Mouse (Mus musculus): ENCODE measurements around the gene Cbx7. TPM values are rescaled to one million over a fixed set of nuclear protein-coding genes. Genes with fewer than 3 reads are reported as not detected.

Gene Cbx7
- polyA plus RNA-seq (2016; fragmentation: Nextera tagmentation; extraction: Ambion mirVana), result 3.3 and 3.6 TPM in 2 replicates

- H3K27ac ChIP-seq, result no peak within 1 kb of the TSS
- no peaks in the 10 kb centered on the region for H3K9me3 ChIP-seq
- WGBS, result 97% methylated on average over 11 of the region's 11 CpGs
- no peaks in the 10 kb centered on the region for H3K27me3 ChIP-seq
- no peaks in the 10 kb centered on the region for H3K36me3 ChIP-seq (replicated peaks)
- H3K4me1 ChIP-seq, result no peaks in the 10 kb centered on the region
- H3K4me3 ChIP-seq (replicated peaks), result no peak within 1 kb of the TSS
- no peak within 1 kb of the TSS for H3K4me2 ChIP-seq
- ATAC-seq (ENCODE audit: low FRiP score), result no peak
- no peak within 1 kb of the TSS for H3K9ac ChIP-seq
Measured at GRCm38 (mm10) chr15:79970940-79971339, at the start of gene Cbx7. TSS of gene Cbx7 (minus strand) at chr15:79971119.

GRCm38 (mm10) chr15:80020516-80020915 is 49.6 kb upstream of the Cbx7 start:
- H3K4me1 ChIP-seq, result peaks cover 14% of the 10 kb centered on the region
- peaks cover 22% of the 10 kb centered on the region for H3K27me3 ChIP-seq
- 68% methylated on average over 4 of the region's 4 CpGs for WGBS
- no peaks in the 10 kb centered on the region for H3K9me3 ChIP-seq
- H3K9ac ChIP-seq, result no peak overlapping the region
- no peak overlapping the region for H3K27ac ChIP-seq
- ATAC-seq (ENCODE audit: low FRiP score), result no peak
- no peak overlapping the region for H3K4me2 ChIP-seq
- no peaks in the 10 kb centered on the region for H3K36me3 ChIP-seq (replicated peaks)
- H3K4me3 ChIP-seq (replicated peaks), result no peak overlapping the region

GRCm38 (mm10) chr15:80019625-80020024 is 48.7 kb upstream of the Cbx7 start:
- Histone ChIP-seq H3K4me1 (peaks cover 10% of the 10 kb centered on the region), H3K4me3 (replicated peaks) (no peak overlapping the region), H3K27ac (no peak overlapping the region), H3K9me3 (no peaks in the 10 kb centered on the region), H3K27me3 (peaks cover 31% of the 10 kb centered on the region), H3K4me2 (no peak overlapping the region), H3K36me3 (replicated peaks) (no peaks in the 10 kb centered on the region), H3K9ac (0 out of 2 replicates have a peak overlapping the region, but pooled peaks have one; percentile 12)
- WGBS, result 68% methylated on average over 4 of the region's 4 CpGs
- ATAC-seq (ENCODE audit: low FRiP score), result no peak

GRCm38 (mm10) chr15:80019220-80019619 is 48.3 kb upstream of the Cbx7 start:
- Histone ChIP-seq H3K9me3 (no peaks in the 10 kb centered on the region), H3K4me2 (no peak overlapping the region), H3K27ac (no peak overlapping the region), H3K4me3 (replicated peaks) (no peak overlapping the region), H3K4me1 (peaks cover 10% of the 10 kb centered on the region), H3K27me3 (peaks cover 35% of the 10 kb centered on the region), H3K36me3 (replicated peaks) (no peaks in the 10 kb centered on the region), H3K9ac (no peak overlapping the region)
- 80% methylated on average over 7 of the region's 7 CpGs for WGBS
- ATAC-seq (ENCODE audit: low FRiP score), result no peak

GRCm38 (mm10) chr15:80016563-80017301 is 45.8 kb upstream of the Cbx7 start:
- ATAC-seq (ENCODE audit: low FRiP score), result no peak
- H3K4me3 ChIP-seq (replicated peaks), result no peak overlapping the region
- peaks cover 33% of the 10 kb centered on the region for H3K4me1 ChIP-seq
- H3K4me2 ChIP-seq, result no peak overlapping the region
- H3K27me3 ChIP-seq, result peaks cover 60% of the 10 kb centered on the region
- H3K9me3 ChIP-seq, result no peaks in the 10 kb centered on the region
- no peak overlapping the region for H3K27ac ChIP-seq
- 91% methylated on average over 9 of the region's 9 CpGs for WGBS
- no peaks in the 10 kb centered on the region for H3K36me3 ChIP-seq (replicated peaks)
- no peak overlapping the region for H3K9ac ChIP-seq

- no peaks in the 10 kb centered on the region for H3K36me3 ChIP-seq (replicated peaks)
- peaks cover 33% of the 10 kb centered on the region for H3K4me1 ChIP-seq
- no peak overlapping the region for H3K27ac ChIP-seq
- H3K9me3 ChIP-seq, result no peaks in the 10 kb centered on the region
- WGBS, result 62% methylated on average over 7 of the region's 7 CpGs
- ATAC-seq (ENCODE audit: low FRiP score), result no peak
- H3K4me2 ChIP-seq, result no peak overlapping the region
- peaks cover 73% of the 10 kb centered on the region for H3K27me3 ChIP-seq
- H3K9ac ChIP-seq, result no peak overlapping the region
- no peak overlapping the region; the same call in 1 of the 2 replicates for H3K4me3 ChIP-seq (replicated peaks)
Measured at GRCm38 (mm10) chr15:80015211-80015952, 44.5 kb upstream of the Cbx7 start.

- Histone ChIP-seq H3K27me3 (peaks cover 81% of the 10 kb centered on the region), H3K36me3 (replicated peaks) (no peaks in the 10 kb centered on the region), H3K4me1 (peaks cover 33% of the 10 kb centered on the region), H3K4me2 (peak within 1 kb of the TSS; percentile 100), H3K4me3 (replicated peaks) (peak within 1 kb of the TSS; percentile 61), H3K9ac (peak within 1 kb of the TSS; percentile 41), H3K9me3 (no peaks in the 10 kb centered on the region), H3K27ac (no peak within 1 kb of the TSS)
- ATAC-seq (ENCODE audit: low FRiP score), result no peak
- WGBS, result under 1% methylated on average over 59 of the region's 60 CpGs
Measured at GRCm38 (mm10) chr15:80014321-80015210, 43.6 kb upstream of the Cbx7 start, which contains the start of gene Pdgfb. TSS of gene Pdgfb (minus strand) at chr15:80014977.

GRCm38 (mm10) chr15:80014031-80014320 is 43.1 kb upstream of the Cbx7 start:
- Histone ChIP-seq H3K4me3 (replicated peaks) (peak overlapping the region; percentile 61), H3K4me1 (peaks cover 33% of the 10 kb centered on the region), H3K4me2 (peak overlapping the region; percentile 100), H3K9ac (peak overlapping the region; percentile 41), H3K36me3 (replicated peaks) (no peaks in the 10 kb centered on the region), H3K9me3 (no peaks in the 10 kb centered on the region), H3K27ac (no peak overlapping the region), H3K27me3 (peaks cover 82% of the 10 kb centered on the region)
- no peak for ATAC-seq (ENCODE audit: low FRiP score)
- under 1% methylated on average over 29 of the region's 37 CpGs for WGBS

- H3K4me3 ChIP-seq (replicated peaks), result peak overlapping the region; percentile 61
- 4% methylated on average over 22 of the region's 36 CpGs for WGBS
- no peaks in the 10 kb centered on the region for H3K9me3 ChIP-seq
- H3K27me3 ChIP-seq, result peaks cover 82% of the 10 kb centered on the region
- no peaks in the 10 kb centered on the region for H3K36me3 ChIP-seq (replicated peaks)
- no peak overlapping the region for H3K27ac ChIP-seq
- no peak for ATAC-seq (ENCODE audit: low FRiP score)
- H3K4me2 ChIP-seq, result peak overlapping the region; percentile 100
- H3K9ac ChIP-seq, result peak overlapping the region; percentile 60
- H3K4me1 ChIP-seq, result peaks cover 33% of the 10 kb centered on the region
Measured at GRCm38 (mm10) chr15:80013256-80014030, 42.5 kb upstream of the Cbx7 start.

- H3K9ac ChIP-seq, result peak overlapping the region; percentile 60
- H3K9me3 ChIP-seq, result no peaks in the 10 kb centered on the region
- ATAC-seq (ENCODE audit: low FRiP score), result peak; percentile 47
- H3K4me1 ChIP-seq, result peaks cover 33% of the 10 kb centered on the region
- H3K4me2 ChIP-seq, result peak overlapping the region; percentile 100
- H3K27me3 ChIP-seq, result peaks cover 87% of the 10 kb centered on the region
- H3K36me3 ChIP-seq (replicated peaks), result no peaks in the 10 kb centered on the region
- H3K27ac ChIP-seq, result 0 out of 2 replicates have a peak overlapping the region, but pooled peaks have one; percentile 21
- H3K4me3 ChIP-seq (replicated peaks), result peak overlapping the region; percentile 61
- under 1% methylated on average over 49 of the region's 60 CpGs for WGBS
Measured at GRCm38 (mm10) chr15:80012527-80013201, 41.7 kb upstream of the Cbx7 start.

All from forebrain, embryonic 12.5 days (tissue).